Mouse (Mus musculus) liver, embryonic 14.5 days (tissue): ENCODE measurements around the gene Gria1.

Experiments used
- CTCF ChIP-seq: IDR thresholded peaks from 2 replicates; pipeline ENCODE4 v1.5.1; 2016; ENCODE audit warnings: antibody characterized with exemption, low read depth, control low read depth
- EP300 ChIP-seq: IDR thresholded peaks from 2 replicates; pipeline ENCODE4 v1.6.1; 2016; ENCODE audit warnings: antibody characterized with exemption, low read depth

DNA sequence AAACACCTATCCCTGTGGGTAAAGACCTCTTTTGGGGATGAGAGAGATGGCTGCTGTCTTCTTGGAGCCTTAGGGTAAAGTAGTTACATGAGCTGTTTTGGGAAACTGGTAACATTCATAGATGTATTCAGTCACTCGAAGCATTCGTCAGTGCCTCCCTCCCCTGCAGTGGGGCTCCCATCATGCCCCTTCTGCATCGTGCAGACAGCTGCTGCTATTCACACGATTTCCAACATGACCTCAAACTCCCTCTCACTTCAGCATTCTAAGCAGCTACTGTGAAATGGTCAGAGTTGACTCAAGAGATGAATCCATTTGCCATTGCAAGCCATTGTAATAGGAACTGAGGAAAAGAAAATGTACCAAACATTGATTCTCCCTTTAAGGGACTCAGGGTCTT, 11.2 kb downstream of the Gria1 start:
- no peak for TF ChIP-seq EP300
- TF ChIP-seq CTCF = no peak
